Mouse (Mus musculus) gastrocnemius, postnatal 4 days (tissue): Measurements from ENCODE around the gene Gsk3b. TPM values are rescaled to one million over a fixed set of nuclear protein-coding genes. Genes with fewer than 3 reads are reported as not detected.
"Not testable (repeated sequence)": the region's sequence is repeated elsewhere in the genome, so short reads cannot be mapped to it uniquely, and the experiment has no call there.

Experiments used
- DNase-seq, 2 experiments: peaks; one replicate each; pipeline ENCODE4 v3.0.0; 2021 to 2022; ENCODE audit warnings: low spot score in 2 of 2, mixed read lengths in 2 of 2
- total RNA-seq, 2 experiments: library from RNA; stranded (reverse); gene quantifications; 2 replicates each; pipeline ENCODE4 v1.2.3; 2021

Gsk3b gene
- total RNA-seq, 2 experiments from 2014 or later: 65.9 to 72.9 TPM

DNA sequence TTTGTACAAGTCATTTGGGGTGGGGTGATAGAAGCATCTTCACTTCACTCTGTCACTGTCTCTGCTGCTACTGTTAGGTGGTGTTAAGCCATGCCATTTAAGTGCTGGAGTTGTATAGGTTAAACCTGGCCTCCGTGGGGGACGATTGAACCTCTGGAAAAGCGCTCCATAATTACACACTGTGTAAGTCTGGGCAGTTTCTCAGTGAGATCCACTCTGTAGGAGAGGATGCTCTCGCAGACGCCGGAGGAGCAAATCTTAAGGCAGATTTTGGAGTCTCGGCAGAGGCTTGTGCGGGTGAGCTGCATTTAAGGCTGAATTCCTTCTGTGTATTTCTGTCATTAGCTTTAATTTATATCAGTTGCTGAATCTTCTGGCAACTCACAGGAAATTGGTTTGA, 92.6 kb downstream of the Gsk3b start:
- DNase-seq: no peak

DNA sequence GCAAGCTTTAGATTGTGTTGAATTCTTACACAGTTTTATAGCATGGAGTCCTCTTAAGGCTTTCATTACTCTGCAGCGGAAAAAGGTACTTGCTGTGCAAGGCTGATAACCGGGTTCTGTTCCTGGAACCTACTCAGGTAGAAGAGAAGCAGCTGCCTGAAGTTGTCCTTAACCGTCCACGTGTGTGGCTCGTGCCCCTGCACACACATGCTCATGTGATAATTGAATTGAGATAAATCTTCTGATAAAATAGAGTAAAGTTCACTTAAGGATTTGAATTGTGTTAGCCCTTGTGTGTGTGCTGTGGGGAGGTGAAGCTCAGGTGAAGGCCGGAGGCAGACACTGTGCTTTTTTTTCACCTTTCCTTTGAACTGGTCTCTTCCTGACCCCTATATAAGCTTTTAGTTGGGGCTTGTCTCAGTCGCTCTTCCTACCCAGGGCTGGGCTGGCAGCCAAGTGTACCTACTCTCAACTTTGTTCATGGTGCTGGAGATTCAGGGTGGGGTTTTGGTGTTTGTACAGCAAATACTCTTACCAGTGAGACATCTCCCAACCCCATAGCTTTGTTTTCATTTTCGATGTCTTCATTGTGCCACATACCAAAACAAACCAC, 96.0 kb downstream of the Gsk3b start:
- DNase-seq: no peak

DNA sequence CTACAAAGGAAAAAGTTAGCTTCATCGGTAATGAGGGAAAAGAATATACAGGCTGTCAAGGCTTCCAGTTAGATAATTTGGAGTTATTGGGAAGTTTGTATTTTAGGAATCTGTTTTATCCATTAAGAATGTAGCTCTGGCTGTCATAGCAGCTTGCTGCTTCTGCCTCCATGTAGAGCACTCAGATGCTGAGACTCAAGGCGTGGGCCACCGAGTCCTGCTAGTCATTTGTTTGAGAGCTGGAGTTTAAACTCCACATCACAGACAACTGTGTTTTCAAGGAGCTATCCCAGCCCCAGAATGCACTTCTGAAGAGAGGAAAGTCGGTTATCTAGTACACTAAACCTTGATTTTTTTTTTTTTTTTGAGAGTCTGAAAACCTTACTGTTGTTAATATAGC, 101.2 kb downstream of the Gsk3b start:
- DNase-seq: no peak

DNA sequence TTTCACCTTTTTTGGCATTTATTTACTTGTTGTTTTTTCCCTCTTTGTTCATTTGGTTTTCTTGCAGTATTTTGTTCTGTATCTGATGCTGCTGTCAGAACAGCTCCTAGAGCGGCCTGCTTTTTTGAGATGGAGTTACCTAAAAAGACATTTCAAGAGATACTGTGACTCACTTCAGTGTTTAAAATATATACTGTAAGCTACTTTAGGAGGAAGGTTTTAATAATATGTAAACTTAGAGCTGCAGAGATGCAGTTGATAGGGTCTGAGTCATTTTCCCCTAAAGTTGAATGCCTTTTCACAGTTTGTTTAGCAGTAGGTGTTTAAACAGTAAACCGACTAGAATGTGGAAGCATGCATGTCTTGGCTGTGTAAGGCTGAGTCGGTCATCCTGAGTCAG, 101.7 kb downstream of the Gsk3b start:
- DNase-seq: no peak

DNA sequence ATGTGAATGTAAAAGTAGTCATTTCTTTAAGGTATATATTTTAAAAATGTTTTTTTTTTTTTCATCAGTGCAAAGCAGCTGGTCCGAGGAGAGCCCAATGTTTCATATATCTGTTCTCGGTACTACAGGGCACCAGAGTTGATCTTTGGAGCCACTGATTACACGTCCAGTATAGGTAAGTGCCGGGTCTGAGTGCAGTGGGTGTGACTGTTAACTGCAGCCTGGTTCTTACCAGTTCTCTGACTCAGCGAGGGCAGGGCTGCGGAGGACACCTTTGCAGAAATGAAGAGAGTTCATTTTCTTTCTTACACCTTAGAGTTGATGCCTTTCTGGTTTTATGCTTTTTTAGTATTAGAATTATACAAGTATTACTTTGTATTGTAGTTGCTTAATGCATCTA, 102.7 kb downstream of the Gsk3b start:
- DNase-seq: no peak

DNA sequence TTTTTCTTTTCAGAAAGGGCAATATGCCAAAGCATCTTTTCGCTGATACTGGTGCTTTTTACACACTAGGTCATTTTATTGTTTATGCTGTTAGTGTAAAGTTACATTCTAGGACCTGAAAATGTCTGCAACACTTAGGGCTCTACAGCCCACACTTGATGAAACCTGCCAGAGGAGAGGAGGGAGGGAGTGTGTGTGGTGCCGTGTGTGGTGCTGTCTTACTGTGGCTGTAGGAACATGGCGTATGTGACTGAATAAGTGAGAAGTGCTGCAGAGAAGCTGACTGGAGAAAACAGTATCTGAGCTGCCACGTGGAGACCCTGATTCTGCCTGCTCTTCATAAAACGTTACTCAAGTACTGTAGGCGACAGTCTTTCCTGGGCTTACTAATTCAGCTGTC, 103.8 kb downstream of the Gsk3b start:
- no peak for DNase-seq

DNA sequence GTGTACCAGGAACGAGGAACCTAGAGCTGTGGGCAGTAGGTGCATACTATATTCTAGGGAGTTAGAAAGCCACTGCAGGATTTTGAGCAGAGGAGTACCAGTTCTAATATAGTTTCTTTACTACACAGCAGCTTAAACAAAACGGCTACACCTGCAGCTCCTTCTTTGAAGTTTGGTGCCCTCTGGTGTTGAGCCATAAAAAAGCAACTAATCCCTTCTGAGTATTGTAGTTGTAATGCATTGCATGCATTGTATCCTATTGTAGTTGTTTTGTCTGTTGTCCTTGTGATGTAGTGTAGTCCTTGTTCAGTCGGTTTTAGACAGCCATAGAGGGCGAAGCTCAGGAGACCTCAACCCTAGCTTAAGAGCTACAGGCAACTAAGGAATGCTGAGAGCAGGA, 108.5 kb downstream of the Gsk3b start:
- peak in 1 of 2 experiments; percentile 44 for DNase-seq

DNA sequence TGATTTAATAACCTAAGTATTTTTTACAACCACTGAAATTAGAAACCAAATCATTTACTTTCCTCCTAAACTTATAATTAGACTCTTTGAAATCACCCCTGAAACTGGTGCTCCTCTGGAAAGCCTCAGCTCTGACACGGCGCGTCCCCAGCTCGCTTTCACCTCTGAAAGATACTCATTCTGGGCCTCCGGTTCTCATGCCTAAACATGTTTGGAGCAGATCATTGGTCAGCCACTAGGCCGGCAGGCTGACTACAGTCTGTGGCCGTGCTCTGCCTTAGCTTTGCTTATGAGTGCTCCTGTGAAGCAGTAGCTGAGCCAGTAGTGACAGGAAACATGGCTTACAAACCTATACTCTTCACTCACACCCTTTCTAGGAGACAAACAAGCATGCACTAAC, 116.5 kb downstream of the Gsk3b start:
- DNase-seq: no peak

DNA sequence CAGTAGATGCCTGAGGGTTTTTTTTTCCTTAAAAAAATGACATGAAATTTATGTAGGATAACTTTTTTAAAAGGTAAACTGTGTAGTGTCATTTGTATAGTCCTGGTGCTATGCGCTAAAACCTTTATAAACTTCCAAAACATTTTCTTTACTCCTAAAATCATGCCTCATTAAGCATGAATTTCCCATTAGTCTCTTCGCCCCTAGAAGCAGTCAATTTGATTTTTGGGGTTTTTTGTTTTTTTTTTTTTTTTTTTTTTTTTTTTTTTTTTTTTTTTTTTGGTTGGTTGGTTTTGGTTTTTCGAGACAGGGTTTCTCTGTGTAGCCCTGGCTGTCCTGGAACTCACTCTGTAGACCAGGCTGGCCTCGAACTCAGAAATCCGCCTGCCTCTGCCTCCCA, 133.7 kb downstream of the Gsk3b start:
- not testable (repeated sequence) for DNase-seq

DNA sequence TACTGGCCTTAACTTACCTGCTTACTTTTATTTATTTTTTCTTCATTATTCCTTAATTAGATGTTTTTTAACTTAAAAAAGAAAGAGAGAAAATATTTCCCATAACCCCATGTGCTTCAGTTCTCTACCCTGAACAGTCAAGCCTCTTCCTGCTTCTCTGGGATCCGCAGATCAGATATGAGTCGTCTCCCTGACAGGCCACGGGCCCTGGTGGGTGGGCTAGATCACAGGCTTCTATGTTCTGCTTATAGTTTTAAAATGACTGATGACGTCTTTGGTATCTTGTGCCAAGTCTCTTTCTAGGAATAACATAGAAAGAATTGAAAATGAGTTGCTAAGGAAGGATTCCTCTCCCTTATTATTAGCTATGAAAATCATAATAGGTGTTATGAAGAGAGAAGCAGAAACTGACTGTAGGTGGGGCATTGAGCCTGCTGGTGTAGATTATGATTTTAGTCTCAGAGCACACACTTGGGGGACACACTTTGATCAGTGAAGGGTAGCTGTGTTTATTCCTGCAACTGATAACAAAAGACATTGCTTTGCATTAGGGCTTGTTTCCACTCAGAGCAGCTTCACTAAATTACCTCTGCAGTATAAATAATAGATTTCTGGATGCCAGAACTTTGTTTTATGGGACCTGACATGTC, 148.3 kb downstream of the Gsk3b start:
- DNase-seq: no peak

DNA sequence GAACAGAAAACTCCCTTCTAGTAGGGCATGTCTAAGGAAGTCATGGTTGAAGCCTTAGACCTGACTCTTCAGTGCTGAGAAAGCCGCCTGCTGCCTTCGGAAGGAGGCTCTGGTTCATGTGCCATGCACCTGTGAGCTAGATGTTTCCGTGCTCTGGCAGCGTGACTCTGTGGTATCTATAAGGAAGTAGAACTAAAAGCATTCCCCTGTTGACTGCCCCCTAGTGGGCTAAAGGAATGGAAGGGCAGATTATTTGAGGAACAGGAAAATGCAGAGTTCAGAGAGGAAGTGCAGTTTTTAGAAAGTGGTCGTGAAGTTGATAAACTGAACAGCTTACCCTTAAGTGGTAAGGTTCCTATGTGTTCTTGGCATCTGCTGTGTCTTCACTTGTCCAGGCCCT, 150.9 kb downstream of the Gsk3b start:
- no peak for DNase-seq

DNA sequence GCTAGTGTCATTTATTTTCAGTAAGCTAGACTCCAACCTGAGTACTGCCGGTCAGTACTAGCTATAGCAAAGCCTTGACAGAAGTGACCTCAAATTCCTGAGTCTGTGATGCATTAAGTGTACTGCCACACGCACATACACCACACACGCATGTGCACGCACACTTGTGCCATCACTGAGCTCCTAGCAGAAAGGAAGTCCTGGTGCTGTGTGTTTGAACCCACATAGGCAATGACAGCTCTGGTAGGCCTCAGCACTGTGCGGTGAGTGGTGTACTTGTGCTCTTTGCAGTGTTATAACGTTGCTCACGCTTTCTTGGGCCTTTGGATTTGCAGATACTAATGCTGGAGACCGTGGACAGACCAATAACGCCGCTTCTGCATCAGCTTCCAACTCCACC, 151.4 kb downstream of the Gsk3b start:
- no peak for DNase-seq

DNA sequence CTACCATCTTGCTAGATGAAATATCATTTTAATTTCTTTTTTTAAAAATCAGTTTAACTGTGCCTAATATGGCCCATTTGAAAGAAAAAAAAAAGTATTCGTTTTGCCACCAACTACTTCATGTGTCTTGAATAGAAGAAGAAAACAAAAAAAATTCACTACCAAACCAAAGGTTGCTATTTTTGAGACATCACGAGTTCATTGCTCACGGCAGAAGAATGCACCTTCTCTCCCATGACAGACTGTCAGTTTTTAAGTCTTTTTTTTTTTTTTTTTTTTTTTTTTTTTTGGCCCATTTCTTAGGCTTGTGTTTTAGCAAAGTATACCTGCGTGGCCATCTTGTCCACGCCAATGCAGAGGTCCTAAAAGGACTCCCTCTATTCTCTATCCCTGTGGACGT, 155.3 kb downstream of the Gsk3b start:
- no peak for DNase-seq

DNA sequence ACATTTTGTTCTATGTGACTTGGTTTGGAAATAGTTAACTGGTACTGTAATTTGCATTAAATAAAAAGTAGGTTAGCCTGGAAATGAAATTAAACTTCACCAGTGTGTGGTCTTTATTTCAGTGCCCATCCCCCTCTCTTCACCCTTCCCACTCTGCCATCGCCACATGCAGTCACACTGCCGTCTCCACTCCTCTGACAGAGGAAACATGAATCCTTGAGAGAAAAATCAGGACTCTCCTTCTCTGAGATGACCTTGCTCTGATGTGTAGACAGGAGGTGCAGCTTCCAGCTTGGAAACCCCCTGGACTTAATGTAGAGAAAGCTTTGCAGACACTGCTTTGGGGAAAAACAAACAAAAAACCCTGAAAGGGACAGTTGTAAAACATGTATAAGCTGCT, 156.6 kb downstream of the Gsk3b start:
- DNase-seq: no peak

DNA sequence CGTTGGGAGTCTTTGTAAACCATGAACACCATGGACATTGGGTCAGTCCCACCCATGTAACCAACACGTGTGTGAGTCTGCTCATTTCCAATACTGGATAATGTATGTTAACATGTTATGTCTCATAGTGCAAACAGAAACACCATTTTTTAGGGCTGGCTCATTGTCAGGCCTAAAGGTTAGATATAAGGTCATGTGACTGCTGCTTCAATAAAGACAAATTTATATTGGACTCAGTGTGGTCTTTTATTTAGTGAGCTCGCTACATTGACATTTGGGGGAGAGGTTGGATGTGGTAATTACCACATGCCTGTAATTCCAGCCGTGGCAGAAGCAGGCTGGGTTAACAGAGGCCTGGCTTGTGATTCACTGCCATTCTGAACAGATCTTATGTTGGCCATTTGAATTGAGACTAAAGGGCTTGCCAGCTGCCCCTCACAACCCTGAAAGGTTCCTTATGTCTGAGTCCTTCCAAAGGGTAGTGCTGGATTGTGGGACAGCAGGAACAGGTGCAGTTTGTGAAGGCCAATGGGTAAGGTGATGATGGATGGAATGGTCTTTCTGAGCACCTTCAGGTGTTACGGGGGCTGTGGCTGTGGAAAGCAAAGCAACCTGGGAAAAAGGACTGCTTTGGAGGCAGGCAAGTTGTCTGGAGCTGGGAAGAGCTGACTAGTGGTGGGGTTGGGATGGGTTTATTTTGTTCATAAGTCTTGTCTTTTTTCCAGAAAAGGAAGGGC, 157.2 kb downstream of the Gsk3b start:
- no peak for DNase-seq

DNA sequence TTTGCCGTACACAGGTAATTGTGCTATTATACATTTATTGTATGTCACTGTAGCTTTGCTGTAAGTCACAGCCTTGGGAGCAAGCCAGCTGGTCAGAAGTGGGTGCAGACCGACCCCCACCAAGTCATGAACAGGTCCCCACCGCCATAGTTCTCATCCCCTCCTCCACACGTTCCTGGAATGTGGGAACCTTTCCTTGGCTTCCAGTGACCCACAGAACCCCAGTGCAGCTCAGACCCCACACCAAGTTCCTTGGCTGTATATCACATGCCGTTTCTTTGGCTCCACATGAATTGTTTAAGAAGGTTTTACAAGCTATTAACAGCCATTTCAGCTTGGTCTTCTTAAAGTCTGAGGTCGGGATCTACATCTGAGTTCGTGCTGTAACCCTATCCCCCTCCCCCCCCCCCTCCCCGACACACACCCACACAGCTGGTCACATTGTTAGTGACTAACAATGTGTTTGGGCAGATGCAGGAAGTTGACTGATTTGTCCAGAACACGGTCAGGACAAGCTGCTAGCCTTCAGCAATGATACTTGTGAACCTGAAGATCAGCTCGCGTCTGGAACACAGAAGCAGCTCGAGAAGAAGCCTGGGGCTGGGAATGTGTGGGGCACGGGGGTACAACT, 159.6 kb downstream of the Gsk3b start:
- DNase-seq: no peak

DNA sequence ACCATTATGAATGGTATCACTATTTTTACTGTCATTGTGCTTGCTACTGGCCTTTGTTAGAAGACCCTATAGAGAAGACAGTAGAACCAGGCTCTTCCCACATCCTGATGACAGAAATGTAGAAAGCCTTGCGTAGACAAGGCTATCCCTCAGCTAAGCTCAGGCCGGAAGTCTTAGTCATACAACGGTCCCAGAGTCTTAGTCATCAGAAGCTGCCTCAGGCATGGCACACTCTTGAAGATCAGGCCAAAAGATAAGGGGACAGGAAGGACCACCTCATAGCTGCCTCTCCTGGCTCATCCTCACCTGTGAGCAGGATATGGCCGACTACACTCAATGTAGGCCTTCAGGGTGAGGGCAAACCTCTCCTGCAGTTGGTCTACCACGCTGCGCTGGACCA, 161.7 kb downstream of the Gsk3b start:
- no peak for DNase-seq

DNA sequence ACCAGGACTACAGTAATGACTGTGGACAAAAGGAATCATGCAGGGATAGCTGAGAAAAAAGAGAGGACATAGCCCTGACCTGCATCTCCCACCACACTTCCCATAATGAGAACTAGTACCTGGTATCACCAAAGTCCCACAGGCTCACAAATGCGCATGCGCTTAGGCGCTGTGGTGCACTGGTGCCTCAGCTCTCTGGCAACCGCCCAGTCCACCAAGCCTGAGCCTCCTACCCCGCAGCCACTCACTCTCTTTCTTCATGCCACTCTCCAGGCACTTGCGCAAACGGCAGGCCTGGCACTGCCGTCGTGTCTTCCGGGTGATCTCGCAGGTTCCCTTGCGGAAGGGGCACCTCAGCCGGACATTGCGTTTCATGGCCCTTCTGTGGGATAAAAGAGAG, 165.2 kb downstream of the Gsk3b start:
- DNase-seq: no peak

DNA sequence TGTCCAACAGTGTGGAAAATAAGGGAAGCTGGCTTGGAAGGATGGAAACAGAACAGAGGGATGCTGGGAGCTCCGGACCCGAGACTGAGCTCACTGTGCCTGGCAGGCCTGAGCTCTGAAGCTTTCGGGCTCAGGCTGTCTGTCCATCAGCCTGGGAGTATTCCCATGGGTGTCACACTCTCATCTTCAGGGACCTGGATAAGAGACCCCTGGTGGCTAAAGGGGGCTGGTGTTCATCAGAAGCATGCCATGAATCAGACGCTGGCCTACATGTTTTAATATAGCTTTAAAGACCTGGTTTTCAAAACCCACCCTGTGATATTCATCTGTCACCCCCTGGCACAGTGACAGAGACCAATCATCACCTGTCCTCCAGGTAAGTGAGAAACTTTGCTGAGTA, 166.3 kb downstream of the Gsk3b start:
- DNase-seq: no peak

DNA sequence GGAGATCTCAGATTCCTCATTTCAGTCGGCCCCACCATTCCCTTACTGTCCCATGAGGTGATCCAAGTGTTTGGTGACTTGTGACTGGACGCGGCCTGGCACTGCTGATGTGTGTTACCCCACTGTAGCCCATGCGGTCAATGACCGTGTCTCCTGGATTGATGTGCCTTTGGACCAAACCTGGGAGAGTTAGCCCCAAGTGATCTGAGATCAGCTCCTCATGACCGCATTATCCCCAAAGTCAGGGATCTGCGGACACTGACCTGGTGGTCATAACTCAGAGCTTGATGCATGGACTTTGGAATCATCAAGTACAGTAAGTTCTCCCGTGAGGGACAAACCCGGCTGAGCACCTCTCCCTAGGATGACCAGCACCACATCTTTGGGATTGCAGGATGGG, 167.1 kb downstream of the Gsk3b start:
- no peak for DNase-seq

DNA sequence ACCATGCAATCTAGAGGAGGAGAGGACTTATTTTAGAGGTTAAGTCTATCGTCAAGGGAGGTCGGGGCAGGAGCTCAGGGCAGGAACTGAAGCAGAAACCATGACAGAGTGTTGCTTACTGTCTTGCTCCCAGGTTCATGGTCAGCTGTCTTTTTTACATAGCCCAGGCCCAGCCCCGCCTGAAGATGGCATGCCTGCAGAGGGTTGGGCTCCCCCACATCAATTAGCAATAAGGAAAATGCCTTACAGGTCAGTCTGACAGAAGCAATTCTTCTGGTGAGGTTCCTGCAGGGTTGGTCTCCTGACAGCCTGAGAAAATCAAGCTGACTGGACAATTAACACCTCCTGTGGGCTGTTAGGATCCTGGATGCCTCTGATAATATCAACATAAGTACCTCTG, 182.8 kb downstream of the Gsk3b start:
- no peak for DNase-seq

DNA sequence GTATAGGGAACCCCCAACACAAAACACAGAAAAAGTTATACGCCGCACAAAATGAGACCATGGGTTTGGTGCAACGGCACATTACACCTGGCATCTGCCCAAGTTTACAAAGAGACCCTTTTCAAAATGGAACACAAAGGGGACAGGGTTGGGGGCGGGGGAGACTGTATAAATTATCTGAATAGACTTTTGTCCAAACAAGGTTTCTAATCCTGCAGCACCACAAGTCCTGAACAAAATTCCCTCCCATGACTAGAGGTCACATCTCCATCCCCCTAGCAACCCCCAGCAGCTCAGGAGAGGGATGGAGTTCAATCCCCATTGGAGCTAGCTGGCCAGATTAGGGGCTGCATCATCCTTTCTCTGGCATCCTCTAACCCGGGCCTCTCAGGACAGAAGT, 183.7 kb downstream of the Gsk3b start:
- no peak for DNase-seq
